Mouse (Mus musculus) thymus, postnatal 36 days (tissue): ENCODE data around the gene Oxsm.

Source experiments
- DNase-seq, 2 experiments: peaks; one replicate each; pipeline ENCODE4 v3.0.0; 2022; ENCODE audit warnings: mixed read lengths in 2 of 2

The Oxsm gene

DNA sequence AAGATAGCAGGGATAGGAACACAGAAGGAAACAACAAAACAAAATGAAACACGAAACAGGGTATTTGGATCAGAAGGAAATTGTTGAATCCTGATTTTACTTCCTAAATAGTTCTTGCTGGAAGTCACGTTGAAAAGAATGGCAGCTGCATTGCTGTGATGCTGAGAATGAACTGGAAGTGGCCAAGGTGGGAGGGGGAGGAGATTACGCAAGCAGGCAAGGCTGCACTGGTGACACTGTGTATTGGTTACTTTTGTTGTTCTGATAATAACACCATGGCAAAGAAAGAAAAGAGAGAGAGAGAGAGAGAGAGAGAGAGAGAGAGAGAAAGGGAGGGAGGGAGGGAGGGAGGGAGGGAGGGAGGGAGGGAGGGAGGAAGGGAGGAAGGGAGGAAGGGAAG lies 13.1 kb downstream of the Oxsm start:
- DNase-seq, result no peak

DNA sequence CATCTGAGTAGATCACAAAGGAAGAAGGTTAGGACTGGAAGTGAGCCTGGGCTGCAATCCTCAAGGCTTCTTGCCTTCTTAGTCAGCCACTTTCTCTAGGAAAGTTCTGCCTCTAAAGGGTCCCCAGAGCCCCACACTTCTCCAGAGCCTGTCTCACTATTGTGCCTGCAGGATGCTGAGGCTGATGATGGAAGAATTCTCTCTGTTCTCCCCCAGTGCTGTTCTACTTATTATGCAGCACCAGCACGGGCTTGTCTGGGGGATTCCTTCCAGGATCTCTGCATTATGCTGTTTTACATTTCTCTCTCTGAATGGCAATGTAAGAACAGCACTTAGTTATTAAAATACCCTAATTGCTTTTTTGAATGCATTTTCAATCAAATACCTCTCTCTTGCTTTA lies 16.1 kb downstream of the Oxsm start:
- no peak for DNase-seq

DNA sequence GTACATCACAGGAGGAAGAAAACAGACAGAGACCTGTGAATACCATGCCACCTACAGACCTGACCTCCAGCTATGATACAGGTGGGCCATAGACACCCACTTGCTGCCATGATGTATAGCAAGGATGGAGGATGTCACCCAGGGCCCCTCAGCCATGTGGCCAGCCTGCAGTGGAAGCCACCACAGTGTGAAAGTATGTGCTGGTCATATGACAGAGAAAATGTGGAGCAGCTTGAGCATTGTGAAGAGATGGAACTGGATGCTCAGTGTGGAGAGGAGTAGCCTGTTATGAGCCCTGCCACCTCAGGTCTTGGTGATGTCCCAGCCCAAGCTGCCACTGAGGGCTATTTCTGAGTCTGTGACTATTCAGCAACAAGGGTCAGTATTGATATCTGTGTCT lies 19.0 kb downstream of the Oxsm start:
- DNase-seq, result no peak

DNA sequence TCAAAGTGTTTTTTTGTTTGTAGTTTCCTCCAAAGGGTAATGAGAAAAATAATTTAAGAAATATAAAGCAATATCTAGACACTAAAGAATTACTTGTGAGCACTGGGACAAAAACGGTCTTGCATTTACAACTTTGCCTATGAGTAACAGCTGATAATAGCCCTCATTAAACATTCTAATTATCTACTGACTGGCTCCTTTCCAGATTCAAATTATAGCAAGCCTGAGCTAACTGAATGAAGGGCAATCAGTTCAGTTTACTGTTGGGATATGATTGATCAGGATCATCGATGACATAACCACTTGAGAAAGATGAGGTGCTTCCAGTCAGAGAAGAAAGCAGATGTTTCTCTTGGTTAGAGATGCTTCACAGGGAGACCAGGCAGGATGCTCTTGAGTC lies 20.2 kb downstream of the Oxsm start:
- no peak for DNase-seq

DNA sequence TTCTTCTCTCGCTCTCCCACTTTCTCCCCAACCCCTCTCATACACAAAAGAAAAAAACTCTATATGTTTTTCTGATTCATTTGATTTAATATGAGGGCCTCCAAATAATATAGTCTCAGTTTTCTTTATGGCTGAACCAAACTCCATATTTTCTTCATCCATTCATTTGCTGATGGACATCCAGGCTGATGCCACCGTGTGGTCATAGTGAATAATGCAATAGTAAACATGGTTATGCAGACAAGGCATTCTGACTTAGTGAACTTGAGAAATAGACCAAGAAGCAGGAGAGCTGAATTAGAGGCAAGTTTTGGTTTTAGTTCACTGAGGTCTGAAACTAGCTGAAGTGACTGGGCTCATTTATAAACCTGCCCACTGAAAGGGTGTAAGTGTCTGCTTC lies 30.6 kb downstream of the Oxsm start:
- DNase-seq, result no peak

DNA sequence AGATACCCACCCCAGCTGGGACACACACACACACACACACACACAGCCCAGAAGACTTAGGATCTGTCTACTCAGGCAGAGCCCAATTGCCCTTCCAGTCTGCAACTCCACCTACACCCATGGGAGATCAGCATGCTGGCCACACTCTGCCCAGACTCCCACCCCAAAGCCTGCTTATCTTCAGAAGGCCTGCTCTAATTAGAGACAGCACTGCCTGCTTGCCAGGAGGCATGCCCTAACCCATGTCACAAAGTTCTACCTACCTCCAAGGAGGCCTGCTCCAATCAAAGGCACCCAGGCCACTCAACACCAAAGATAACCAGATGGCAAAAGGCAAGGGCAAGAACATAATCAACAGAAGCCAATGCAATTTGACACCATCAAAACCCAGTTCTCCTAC lies 41.9 kb downstream of the Oxsm start:
- no peak for DNase-seq

DNA sequence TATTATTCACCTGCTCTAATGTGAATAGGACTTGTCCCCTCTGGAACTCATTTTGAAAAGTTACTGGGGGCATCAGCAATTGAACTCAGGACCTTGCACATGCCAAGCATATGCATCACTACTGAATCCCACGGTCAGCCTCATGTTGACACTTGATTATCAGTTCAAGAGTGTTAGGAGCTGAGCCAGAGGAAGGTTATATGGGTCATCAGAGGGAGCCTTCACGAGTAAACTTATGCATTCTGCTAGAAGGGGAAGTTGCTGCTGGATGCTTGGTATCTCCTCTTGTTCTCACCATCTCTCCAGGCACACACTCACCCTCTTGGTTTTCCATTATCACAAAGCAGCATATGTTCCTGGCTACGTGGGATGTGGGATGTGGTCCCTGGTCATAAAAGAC lies 47.9 kb downstream of the Oxsm start:
- DNase-seq, result no peak

DNA sequence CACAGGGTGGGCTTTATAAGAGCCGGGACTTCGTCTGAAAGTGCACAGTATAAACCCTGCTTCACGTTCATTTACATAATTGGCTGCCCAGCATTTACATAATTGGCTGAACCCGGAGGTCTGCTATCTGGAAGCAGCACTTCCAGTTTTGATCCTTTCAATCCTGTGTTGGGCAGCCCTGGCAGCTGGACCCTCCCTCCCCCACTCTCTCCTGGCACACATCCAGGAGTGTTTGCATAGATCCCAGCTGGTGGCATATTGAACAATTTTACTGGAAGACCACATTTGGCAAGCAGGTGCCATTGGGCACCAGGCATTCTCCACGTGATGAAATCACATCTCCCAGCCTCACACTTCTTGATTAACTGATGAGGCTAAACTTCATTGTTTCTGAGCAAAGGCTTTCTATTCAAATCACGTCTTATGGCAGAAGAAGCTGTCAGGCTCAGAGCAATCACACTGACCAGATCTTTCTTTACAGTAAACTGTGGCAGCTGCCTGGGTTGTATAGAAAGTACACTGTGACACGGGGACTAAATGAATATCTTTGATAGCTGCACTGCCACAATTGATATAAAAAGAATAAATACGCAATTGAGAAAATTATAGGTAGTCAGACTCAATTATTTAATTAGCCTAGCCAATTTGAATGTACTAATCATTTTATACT lies 48.5 kb downstream of the Oxsm start:
- DNase-seq, result no peak

DNA sequence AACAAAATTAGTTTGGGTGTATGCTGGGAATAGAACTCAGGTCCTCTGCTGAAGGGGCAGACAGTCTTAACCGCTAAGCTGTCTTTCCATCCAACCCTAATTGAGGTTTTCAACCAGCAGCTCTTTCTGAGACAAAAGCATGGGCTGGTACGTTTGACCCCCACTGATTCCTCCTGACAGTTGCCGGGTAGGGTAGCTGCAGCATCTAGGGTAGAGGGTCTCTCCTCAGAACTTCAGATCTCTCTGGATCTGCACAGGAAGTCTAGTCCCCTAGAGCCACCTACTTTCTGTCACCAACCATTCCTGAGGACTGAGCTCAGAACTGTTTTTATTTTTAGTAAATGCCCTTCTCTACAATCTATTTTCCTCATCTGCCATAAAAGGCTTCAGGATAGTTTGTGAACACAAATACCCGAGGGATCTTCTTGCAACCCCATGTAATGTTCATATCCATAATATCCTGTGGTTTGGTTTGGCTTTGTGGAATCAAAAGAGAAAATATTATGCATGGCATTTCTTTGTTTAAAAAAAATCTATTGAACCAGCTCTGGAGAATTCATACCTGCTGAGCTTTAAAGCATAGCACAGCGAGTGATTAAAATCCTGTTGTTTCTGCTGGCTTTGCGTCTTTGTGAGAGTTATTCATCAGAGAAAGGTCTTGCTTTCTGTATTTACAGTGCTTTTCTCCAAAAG lies 49.2 kb downstream of the Oxsm start:
- no peak for DNase-seq

DNA sequence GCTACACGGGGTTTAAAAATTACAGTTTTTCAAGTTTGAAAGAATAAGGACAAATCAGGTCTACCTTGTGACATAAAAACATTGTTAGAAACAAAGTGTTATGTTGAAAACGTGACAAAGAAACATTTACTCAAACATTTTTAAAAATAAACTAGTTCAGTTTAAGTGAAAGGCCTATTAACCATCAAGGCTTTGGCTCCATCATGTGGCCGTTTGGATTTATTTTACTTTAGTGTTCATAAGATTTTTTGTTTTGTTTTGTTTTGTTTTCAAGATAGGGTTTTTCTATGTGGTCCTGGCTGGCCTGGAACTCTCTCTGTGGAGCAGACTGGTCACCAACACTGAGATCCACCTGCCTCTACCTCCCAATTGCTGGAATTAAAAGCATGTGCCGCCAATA lies 53.1 kb downstream of the Oxsm start:
- no peak for DNase-seq

DNA sequence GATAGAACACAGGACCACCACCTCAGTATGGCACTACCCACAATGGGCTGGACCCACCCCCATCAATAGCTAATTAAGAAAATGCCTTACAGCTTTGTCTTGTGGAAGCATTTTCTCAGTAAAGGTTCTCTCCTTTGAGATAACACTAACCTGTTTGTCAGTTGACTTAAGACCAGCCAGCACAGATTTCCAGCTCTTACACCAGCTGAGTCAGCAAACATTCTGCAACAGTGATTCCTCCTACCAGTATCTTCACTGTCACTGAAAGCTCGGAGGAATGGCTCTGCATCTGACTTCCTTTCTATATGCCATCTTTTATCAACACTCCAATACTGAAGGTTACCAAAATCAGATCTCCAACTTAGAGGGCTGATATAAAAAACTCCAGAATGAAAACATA lies 54.1 kb downstream of the Oxsm start:
- DNase-seq, result peak in 1 of 2 experiments; percentile 23

DNA sequence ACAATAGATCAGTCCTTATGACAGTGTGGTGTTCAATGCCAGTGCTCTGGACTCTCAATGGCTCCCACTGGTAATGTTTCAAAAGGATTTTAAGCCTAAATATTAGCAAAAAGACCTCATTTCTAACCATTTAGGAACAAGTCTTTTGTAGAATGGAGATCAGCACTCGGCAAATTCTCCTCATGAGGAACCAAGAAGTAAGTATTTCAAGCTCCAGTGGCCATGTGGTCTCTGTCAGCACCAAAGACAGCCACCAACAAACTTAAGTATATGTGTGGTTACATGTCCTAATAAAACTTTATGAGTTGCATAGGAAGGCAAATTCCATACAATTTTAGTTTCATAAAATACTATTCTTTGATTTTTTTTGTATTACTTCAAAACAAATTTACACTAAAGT lies 55.5 kb downstream of the Oxsm start:
- DNase-seq, result no peak

DNA sequence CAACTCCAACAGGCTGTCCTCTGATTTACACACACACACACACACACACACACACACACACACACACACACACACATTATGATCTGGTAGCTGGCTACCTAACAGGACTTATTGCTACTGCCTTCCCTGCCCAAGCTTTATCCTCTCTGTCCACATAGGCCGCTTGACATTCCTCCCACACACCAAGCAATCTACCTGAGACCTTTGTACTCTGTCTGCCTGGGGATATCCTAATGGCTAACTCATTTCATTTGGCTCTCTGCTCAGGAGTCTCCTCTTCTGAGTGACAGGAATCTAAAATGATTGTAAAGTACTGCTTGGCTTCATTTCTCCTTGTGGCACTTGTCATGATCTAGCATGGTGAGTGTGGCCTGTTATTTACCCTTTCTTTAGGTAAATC lies 60.5 kb downstream of the Oxsm start:
- DNase-seq, result no peak
